Mouse (Mus musculus) forebrain, postnatal 0 days (tissue): Measurements from ENCODE around the gene Ppp1r11. TPM values are rescaled to one million over a fixed set of nuclear protein-coding genes. Genes with fewer than 3 reads are reported as not detected.

Experiments
- ATAC-seq: fragments of 200-750 bp; cut with Nextera tagmentation; 2 replicates; pipeline ENCODE4 v1.8.0; 2017; ENCODE audit warnings: mild to moderate bottlenecking, moderate library complexity
- DNase-seq: peaks from one replicate; pipeline ENCODE4 v3.0.0-alpha.2; 2015
- H3K27ac ChIP-seq: fragments of 300-500 bp; sonication (generic); 2 replicates; pipeline ENCODE4 v1.5.1; 2014; ENCODE audit warnings: low read depth, mild to moderate bottlenecking, antibody characterized with exemption, low read length, moderate library complexity, mixed read lengths
- H3K27me3 ChIP-seq: fragments of 300-500 bp; sonication (generic); 2 replicates; pipeline ENCODE4 v1.6.1; 2014; ENCODE audit warnings: mild to moderate bottlenecking, low read length, mixed read lengths; ENCODE audit not compliant: insufficient read depth
- H3K36me3 ChIP-seq: fragments of 300-500 bp; sonication (generic); 2 replicates; pipeline ENCODE4 v1.6.1; 2014; ENCODE audit warnings: mild to moderate bottlenecking, moderate library complexity; ENCODE audit not compliant: insufficient read depth
- H3K4me1 ChIP-seq: fragments of 300-500 bp; sonication (generic); 2 replicates; pipeline ENCODE4 v1.6.1; 2014; ENCODE audit warnings: antibody characterized with exemption; ENCODE audit not compliant: insufficient read depth
- H3K4me2 ChIP-seq: fragments of 300-500 bp; sonication (generic); 2 replicates; pipeline ENCODE4 v1.6.1; 2014; ENCODE audit warnings: low read depth, mild to moderate bottlenecking, moderate library complexity
- H3K4me3 ChIP-seq: fragments of 300-500 bp; sonication (generic); 2 replicates; pipeline ENCODE4 v1.5.1; 2014; ENCODE audit warnings: low read depth, low read length, mixed read lengths
- H3K9ac ChIP-seq: fragments of 300-500 bp; sonication (generic); 2 replicates; pipeline ENCODE4 v1.6.1; 2014; ENCODE audit warnings: mild to moderate bottlenecking
- H3K9me3 ChIP-seq: fragments of 300-500 bp; sonication (generic); 2 replicates; pipeline ENCODE4 v1.6.1; 2016; ENCODE audit warnings: low read length
- CTCF ChIP-seq: sonication (generic); IDR thresholded peaks from 2 replicates; pipeline ENCODE4 v1.5.1; 2016; ENCODE audit warnings: antibody characterized with exemption, control low read depth, low read depth
- WGBS: fragments of 180-500 bp; shearing (Covaris S2); extraction: QIAGEN DNeasy Blood & Tissue Kit; methylation state at CpG from one replicate; pipeline ENCODE4 v1.1.7; 2014; 5-methylcytosine and 5-hydroxymethylcytosine counted together
- polyA plus RNA-seq: library from polyadenylated mRNA; unstranded; fragments of >200 nt; fragmentation: Nextera tagmentation; extraction: Ambion mirVana; gene quantifications from 2 replicates; pipeline ENCODE4 v1.2.1, GENCODE M21; 2015
- total RNA-seq: library from RNA; depleted of rRNA; stranded (reverse); fragments of >200 nt; gene quantifications from 2 replicates; pipeline ENCODE4 v1.2.3, GENCODE M21; 2014

The Ppp1r11 gene
- total and polyA plus RNA-seq, 2 experiments from 2014 or later = 72.3 to 157 TPM

DNA sequence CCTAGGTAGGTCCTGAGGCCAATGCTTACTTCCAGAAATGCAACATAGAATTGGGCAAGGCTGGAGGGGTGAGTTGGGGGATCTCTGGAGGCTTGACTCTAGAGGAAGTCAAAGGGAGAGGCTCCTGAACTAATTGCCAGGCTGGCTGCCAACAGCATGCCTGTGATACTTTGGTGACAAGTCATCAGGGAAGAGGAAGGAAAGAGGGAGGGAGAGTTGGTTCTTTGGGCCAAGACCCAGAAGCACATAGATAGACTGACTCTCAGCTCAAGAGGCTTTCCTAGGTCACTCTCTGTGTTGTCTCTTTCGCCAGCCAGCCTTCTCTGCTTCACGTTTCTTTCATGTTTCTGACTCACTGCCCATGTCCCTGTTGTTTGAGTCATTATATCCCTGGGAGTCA, 19.7 kb downstream of the Ppp1r11 start:
- H3K4me1 ChIP-seq = no peaks in the 10 kb centered on the region
- ATAC-seq (no peak), DNase-seq (no peak)
- H3K9me3 ChIP-seq = no peaks in the 10 kb centered on the region
- WGBS = 75% methylated on average over 2 of the region's 2 CpGs
- no peak overlapping the region for H3K4me2 ChIP-seq
- H3K27me3 ChIP-seq = no peaks in the 10 kb centered on the region
- no peak overlapping the region for H3K27ac ChIP-seq
- no peak for TF ChIP-seq CTCF
- no peak overlapping the region for H3K9ac ChIP-seq
- no peaks in the 10 kb centered on the region for H3K36me3 ChIP-seq
- no peak overlapping the region for H3K4me3 ChIP-seq

DNA sequence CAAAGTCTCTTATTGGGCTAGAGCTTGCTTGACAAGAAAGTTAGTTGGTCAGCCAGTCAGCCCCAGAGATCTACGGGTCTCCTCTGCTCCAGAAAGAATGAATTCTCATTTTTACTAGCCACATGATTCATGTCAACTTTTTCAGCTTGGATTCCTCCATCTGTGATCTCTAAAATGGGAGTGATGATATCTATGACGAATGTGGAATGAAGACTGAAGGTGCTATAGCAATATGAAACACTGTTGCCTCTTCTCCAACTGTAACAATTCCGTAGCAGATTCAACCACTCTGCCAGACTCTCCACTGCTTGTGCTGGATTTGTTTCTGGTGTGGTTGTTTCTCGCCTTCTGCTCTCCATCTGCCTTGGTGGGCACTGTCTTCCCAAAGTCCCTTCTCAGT, 20.4 kb downstream of the Ppp1r11 start:
- Histone ChIP-seq H3K9ac (no peak overlapping the region), H3K4me2 (no peak overlapping the region), H3K4me3 (no peak overlapping the region), H3K4me1 (no peaks in the 10 kb centered on the region), H3K27ac (no peak overlapping the region), H3K36me3 (no peaks in the 10 kb centered on the region), H3K9me3 (no peaks in the 10 kb centered on the region), H3K27me3 (no peaks in the 10 kb centered on the region)
- no peak for DNase-seq
- no peak for ATAC-seq
- 79% methylated on average over 4 of the region's 4 CpGs for WGBS
- no peak for TF ChIP-seq CTCF

DNA sequence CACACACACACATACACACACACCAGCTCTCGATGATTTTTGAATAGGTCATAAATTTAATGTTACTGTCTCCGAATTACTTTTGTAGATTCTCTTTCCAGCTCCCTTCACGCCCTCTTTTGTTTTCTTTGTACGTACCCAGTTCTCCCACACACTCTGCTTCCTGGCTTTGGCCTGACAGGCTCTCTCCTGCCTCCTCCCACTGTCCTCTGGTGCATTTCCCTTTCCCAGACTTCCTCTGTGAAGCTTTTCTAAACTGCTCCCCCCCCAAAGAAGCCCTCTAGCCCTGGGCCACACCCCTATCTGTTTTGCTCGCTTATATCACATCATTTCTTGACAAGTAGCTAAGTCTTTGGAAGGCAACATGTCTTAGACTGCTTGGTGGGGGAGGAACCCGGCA, 21.3 kb downstream of the Ppp1r11 start:
- no peak overlapping the region for H3K4me3 ChIP-seq

DNA sequence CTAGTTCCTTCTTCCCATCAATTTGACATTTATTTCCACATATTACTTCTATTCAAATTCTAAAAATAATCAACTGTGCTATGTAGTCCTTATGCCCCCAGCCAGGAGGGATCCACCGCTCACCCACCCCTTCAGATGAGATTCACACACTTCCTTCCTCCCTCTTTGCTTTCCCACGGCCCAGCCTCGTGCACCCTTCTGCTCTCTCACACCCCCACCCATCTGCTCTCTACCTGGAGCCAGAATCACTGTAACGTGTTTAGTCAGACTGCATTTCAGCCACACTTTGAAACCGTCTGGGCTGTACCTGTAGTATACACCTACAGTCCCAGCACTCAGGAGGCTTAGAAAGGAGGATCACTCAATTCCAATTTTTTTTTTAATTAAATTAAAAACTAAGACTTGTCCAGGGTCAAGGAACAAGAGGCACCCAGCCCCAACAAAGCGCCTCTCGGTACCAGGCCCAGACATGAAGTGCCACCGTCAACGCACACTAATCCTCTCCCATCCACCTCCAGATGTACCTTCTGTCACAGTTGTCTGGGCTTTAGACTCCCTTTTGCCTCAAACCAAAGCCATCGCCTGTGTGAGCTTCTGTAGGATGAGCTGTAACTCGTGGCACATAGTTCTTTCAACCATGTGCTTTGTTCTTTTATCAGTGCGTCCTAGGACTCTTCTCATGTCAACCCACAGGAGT, 22.2 kb downstream of the Ppp1r11 start:
- H3K9me3 ChIP-seq = no peaks in the 10 kb centered on the region
- no peak for ATAC-seq
- H3K4me3 ChIP-seq = no peak overlapping the region
- H3K4me1 ChIP-seq = no peaks in the 10 kb centered on the region
- no peak for DNase-seq
- 77% methylated on average over 12 of the region's 12 CpGs for WGBS
- H3K27me3 ChIP-seq = no peaks in the 10 kb centered on the region
- no peaks in the 10 kb centered on the region for H3K36me3 ChIP-seq
- H3K4me2 ChIP-seq = no peak overlapping the region
- H3K27ac ChIP-seq = no peak overlapping the region
- H3K9ac ChIP-seq = no peak overlapping the region
- no peak for TF ChIP-seq CTCF

More for the DNA sequence above, 21.3 kb downstream of the Ppp1r11 start:
- ATAC-seq (no peak), DNase-seq (no peak)
- H3K27me3 ChIP-seq = no peaks in the 10 kb centered on the region
- H3K4me1 ChIP-seq = no peaks in the 10 kb centered on the region
- H3K9ac ChIP-seq = no peak overlapping the region
- WGBS = 79% methylated on average over 6 of the region's 6 CpGs
- H3K27ac ChIP-seq = no peak overlapping the region
- TF ChIP-seq CTCF = no peak
- H3K4me2 ChIP-seq = no peak overlapping the region
- no peaks in the 10 kb centered on the region for H3K36me3 ChIP-seq
- no peaks in the 10 kb centered on the region for H3K9me3 ChIP-seq

DNA sequence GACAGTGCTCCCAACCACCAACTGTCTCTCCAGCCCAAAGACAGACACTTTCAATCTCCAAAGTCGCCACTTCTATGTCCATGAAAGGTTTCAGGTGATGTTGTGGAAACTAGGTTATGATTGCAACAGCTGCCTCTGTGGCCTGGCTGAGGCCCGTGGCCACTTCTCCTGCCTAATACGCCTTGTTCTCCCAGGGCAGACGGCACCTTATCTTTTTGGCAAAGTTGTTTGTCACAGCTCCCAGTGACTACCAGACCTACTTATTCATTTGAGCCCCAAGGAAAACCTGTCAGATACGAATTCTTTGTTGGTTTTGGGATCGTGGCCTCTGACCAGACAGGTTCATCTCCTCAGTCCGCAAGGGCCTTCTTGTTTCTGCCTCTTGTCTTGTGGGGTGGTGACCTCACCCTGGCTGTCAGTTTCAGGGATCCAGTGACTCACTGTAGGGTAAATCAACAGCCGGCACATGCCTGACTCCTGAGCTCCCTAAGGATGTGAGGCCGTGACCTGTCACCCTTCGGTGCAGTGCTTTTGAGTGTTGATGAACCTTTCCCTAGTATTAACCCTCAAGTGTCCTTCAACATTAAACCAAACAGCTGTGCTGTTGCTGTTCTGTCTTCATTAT, 23.9 kb downstream of the Ppp1r11 start:
- no peaks in the 10 kb centered on the region for H3K27me3 ChIP-seq
- 73% methylated on average over 10 of the region's 10 CpGs for WGBS
- no peak overlapping the region for H3K9ac ChIP-seq
- no peak overlapping the region for H3K4me3 ChIP-seq
- no peaks in the 10 kb centered on the region for H3K4me1 ChIP-seq
- DNase-seq = no peak
- TF ChIP-seq CTCF = no peak
- no peak for ATAC-seq
- H3K9me3 ChIP-seq = no peaks in the 10 kb centered on the region
- H3K4me2 ChIP-seq = no peak overlapping the region
- no peaks in the 10 kb centered on the region for H3K36me3 ChIP-seq
- no peak overlapping the region for H3K27ac ChIP-seq

DNA sequence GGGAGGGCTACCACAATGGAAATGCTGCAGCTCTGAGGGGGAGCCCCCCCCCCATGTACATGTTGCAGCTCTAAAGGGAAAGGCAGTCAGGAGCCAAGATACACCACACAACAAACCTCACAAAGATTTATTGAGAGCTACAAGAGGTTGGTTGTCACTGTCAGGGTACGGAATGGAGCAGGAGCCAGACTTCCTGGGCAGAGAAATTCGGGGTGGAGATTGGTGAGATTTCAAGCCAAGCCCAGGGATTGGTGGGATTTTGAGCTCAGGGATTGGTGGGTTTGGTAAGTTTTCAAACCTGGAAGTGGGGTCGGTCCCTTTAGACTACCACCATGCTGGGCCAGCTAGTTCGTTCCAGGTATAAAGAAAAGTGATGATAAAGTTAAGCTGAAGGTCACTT, 28.1 kb downstream of the Ppp1r11 start:
- DNase-seq = no peak
- no peak overlapping the region for H3K4me3 ChIP-seq
- no peaks in the 10 kb centered on the region for H3K36me3 ChIP-seq
- TF ChIP-seq CTCF = no peak
- no peaks in the 10 kb centered on the region for H3K27me3 ChIP-seq
- WGBS = 59% methylated on average over 4 of the region's 4 CpGs
- H3K4me2 ChIP-seq = no peak overlapping the region
- H3K9ac ChIP-seq = no peak overlapping the region
- H3K4me1 ChIP-seq = no peaks in the 10 kb centered on the region
- no peak overlapping the region for H3K27ac ChIP-seq
- ATAC-seq = no peak
- H3K9me3 ChIP-seq = no peaks in the 10 kb centered on the region

DNA sequence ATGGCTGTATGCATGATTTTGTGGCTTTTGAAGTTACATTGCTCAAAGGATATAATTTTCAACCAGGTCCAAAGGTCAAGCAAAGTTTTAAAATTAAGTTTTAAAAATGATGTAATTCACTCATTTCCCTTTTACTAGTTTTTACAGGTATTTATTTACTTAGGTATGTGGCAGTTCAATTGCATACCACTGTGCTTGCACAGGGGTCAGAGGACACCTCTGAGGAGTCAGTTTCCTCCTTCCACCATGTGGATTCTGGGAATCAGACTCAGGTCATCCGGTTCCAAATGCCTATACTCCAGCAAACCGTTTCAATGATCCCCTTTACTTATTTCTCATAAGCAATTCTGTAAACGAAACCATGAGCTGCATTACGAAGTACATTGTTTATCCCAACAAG, 28.8 kb downstream of the Ppp1r11 start:
- ATAC-seq = no peak
- TF ChIP-seq CTCF = no peak
- 90% methylated on average over 4 of the region's 4 CpGs for WGBS

More for the DNA sequence above, 28.8 kb downstream of the Ppp1r11 start:
- no peak for DNase-seq
- H3K27me3 ChIP-seq = no peaks in the 10 kb centered on the region
- H3K36me3 ChIP-seq = no peaks in the 10 kb centered on the region
- H3K9ac ChIP-seq = no peak overlapping the region
- no peak overlapping the region for H3K4me2 ChIP-seq
- H3K27ac ChIP-seq = no peak overlapping the region
- H3K4me1 ChIP-seq = no peaks in the 10 kb centered on the region
- no peaks in the 10 kb centered on the region for H3K9me3 ChIP-seq
- no peak overlapping the region for H3K4me3 ChIP-seq
